Mouse (Mus musculus): ENCODE measurements at regions not wholly inside any gene's neighbourhood (a gene's known extent, or its start where the extent isn't known, plus 50 kb on each side); places are given as distances from the start of the nearest gene placed in this dataset.

DNA sequence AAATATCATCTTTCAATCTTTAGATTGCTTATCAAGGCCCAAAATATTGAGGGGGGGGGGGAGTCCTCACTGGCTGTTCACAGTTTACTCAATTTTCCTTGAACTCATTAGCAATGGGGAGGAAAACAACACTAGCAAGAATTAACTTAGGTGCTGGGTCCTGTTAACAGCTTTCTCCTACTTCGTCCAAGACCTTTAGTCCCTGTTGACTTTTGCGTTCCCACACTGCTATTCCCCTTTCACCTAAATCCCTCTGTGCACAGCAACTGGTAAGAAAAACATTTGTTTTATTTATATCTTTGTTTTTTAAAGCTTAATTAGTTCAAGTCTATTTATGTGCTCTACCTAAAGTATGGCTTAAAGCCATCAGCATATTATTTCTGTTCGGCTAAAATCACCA is 240.3 kb downstream of the Rnf152 start:
- Histone ChIP-seq H3K36me3 (no peaks in the 10 kb centered on the region), H3K27ac (no peak overlapping the region), H3K4me1 (replicated peaks) (no peaks in the 10 kb centered on the region), H3K4me3 (no peak overlapping the region), H3K9ac (no peak overlapping the region), H3K9me3 (replicated peaks) (no peaks in the 10 kb centered on the region), H3K4me2 (no peak overlapping the region), H3K27me3 (no peaks in the 10 kb centered on the region)
- WGBS = 83% methylated on average over 3 of the region's 3 CpGs
- ATAC-seq (replicated peaks; ENCODE audit: insufficient number of reproducible peaks, insufficient read depth, low FRiP score, low read depth) = no peak

DNA sequence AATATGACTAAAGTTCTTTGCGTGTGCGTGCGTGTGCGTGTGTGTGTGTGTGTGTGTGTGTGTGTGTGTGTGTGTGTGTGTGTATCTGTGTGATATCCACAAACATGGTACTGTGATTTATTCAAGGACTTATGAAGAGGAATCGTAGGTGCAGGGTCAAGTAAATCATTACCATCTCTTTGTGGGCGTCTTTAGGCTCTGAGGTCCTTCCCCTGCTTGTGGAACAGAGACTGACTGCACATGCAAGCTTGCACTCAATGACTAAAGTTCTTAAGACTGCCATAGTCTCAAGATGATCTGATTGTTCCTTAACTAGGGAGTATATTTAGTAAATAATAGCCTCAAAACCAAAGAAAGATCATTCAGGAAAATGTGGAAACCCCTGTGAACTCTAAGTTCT is 241.1 kb downstream of the Rnf152 start:
- Histone ChIP-seq H3K4me2 (no peak overlapping the region), H3K9me3 (replicated peaks) (no peaks in the 10 kb centered on the region), H3K36me3 (no peaks in the 10 kb centered on the region), H3K9ac (no peak overlapping the region), H3K27me3 (no peaks in the 10 kb centered on the region), H3K27ac (no peak overlapping the region), H3K4me3 (no peak overlapping the region), H3K4me1 (replicated peaks) (no peaks in the 10 kb centered on the region)
- WGBS = 86% methylated on average over 6 of the region's 6 CpGs
- no peak for ATAC-seq (replicated peaks; ENCODE audit: insufficient number of reproducible peaks, insufficient read depth, low FRiP score, low read depth)

DNA sequence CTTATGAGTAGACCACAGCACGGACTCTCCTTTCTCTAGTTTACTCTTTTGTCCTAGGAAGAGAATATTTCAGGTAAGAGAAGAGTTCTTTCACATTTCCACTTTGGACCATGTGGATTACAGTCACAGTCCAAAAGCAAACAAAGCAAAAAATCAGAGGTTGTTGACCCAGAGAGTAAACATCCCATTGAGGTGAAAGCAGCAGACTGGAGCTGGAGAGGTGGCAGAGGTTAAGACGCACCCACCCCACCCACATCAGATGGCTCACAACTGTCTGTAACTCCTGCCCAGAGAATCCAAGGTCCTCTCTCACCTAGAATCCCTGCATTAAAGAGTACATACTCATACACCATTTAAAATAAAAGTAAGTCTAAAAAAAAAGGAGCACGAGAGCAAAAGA is 241.7 kb downstream of the Rnf152 start:
- Histone ChIP-seq H3K27ac (no peak overlapping the region), H3K4me1 (replicated peaks) (no peaks in the 10 kb centered on the region), H3K27me3 (no peaks in the 10 kb centered on the region), H3K36me3 (no peaks in the 10 kb centered on the region), H3K9ac (no peak overlapping the region), H3K4me2 (no peak overlapping the region), H3K4me3 (no peak overlapping the region), H3K9me3 (replicated peaks) (no peaks in the 10 kb centered on the region)
- WGBS = 84% methylated on average over 3 of the region's 3 CpGs
- ATAC-seq (replicated peaks; ENCODE audit: insufficient number of reproducible peaks, insufficient read depth, low FRiP score, low read depth) = no peak

DNA sequence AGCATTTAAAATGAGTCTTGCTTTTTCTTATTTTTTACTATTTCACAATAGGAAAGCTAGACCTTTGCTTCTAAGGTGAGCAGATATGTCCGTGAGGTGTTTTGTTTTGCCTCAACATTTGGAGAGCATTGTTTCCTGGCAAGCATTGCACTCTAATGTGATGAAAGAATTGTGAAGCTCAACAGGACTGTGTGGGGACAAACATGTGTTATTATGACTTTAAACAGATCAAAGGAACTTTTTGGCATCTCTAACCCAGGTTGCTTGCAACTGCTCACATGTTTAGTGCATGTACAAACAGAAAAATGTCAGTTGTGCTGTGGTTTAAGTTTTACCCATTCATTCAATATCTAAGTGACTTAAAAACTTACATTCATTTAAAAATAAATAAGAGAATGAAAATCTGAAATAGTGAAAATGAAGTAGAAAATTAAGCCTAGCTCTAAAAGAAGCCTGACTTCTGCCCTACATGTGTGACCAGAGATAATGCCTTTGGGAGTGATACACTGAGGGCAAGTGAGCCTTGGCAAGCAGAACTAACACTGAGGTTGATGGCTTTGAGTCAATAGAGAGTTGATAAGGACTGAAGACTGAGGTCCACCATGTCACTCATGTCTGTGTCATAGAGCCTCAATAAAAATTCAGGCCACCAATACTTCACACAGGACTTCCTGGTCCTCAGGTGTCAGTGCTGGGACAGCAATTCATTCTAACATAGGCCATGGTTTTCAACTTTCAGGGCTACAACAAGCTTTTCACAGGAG is 243.6 kb downstream of the Rnf152 start:
- no peaks in the 10 kb centered on the region for H3K36me3 ChIP-seq
- no peak overlapping the region for H3K9ac ChIP-seq
- H3K4me2 ChIP-seq = no peak overlapping the region
- no peak overlapping the region for H3K27ac ChIP-seq
- H3K4me3 ChIP-seq = no peak overlapping the region
- WGBS = 59% methylated on average over 1 of the region's 1 CpGs
- no peak for ATAC-seq (replicated peaks; ENCODE audit: insufficient number of reproducible peaks, insufficient read depth, low FRiP score, low read depth)
- H3K27me3 ChIP-seq = no peaks in the 10 kb centered on the region
- no peaks in the 10 kb centered on the region for H3K4me1 ChIP-seq (replicated peaks)
- no peaks in the 10 kb centered on the region for H3K9me3 ChIP-seq (replicated peaks)

DNA sequence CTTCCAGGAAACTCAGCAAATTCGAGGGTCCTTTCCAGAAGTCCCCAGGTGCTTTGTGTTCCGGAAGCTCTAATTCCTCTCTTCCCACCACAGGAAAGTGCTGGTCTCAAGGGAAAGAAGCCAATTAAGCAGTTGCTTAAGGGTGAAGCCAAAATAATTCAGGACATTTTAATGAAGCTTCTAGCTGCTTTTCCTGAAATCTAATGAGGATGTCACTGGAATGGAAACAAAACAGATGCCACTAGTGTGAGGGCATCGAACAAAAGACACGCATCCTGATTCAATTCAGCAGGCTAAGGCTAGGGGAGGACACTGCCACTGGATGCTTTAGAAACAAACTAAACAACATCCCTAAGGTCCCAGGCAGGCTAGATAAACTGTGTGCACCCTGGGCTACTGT is 245.3 kb downstream of the Rnf152 start:
- Histone ChIP-seq H3K4me2 (no peak overlapping the region), H3K9me3 (replicated peaks) (no peaks in the 10 kb centered on the region), H3K27ac (no peak overlapping the region), H3K9ac (no peak overlapping the region), H3K36me3 (no peaks in the 10 kb centered on the region), H3K27me3 (no peaks in the 10 kb centered on the region), H3K4me1 (replicated peaks) (no peaks in the 10 kb centered on the region), H3K4me3 (no peak overlapping the region)
- 68% methylated on average over 4 of the region's 4 CpGs for WGBS
- ATAC-seq (replicated peaks; ENCODE audit: insufficient number of reproducible peaks, insufficient read depth, low FRiP score, low read depth) = no peak

DNA sequence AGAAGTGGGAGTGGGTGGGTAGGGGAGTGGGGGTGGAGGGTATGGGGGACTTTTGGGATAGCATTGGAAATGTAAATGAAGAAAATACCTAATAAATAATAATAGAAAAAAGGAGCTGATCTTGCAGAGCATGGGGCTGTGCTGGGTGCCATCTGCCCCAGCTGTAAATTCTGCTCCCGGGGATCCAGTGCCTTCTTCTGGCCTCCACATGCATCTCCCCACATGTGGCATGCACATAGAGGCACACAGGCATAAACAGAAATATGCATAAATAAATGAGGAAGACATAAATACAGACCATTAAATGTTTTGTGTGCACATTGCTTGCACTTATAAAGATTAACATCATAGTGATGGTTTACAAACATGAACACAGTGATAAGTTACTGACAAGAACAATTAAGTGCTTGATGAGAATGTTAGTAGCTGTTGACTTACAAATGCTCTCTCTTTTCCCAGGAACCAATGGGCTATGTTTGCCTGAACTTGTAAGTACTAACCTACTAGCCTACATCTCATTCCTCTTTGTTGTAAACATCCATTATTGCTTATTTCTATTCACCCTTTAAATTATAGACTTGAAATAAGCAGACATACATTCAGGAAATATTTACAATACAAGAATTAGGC is 245.8 kb downstream of the Rnf152 start:
- Histone ChIP-seq H3K9ac (no peak overlapping the region), H3K4me1 (replicated peaks) (no peaks in the 10 kb centered on the region), H3K27ac (no peak overlapping the region), H3K9me3 (replicated peaks) (no peaks in the 10 kb centered on the region), H3K36me3 (no peaks in the 10 kb centered on the region), H3K4me3 (no peak overlapping the region), H3K27me3 (no peaks in the 10 kb centered on the region), H3K4me2 (no peak overlapping the region)
- ATAC-seq (replicated peaks; ENCODE audit: insufficient number of reproducible peaks, insufficient read depth, low FRiP score, low read depth) = no peak
- 81% methylated on average over 1 of the region's 1 CpGs for WGBS

DNA sequence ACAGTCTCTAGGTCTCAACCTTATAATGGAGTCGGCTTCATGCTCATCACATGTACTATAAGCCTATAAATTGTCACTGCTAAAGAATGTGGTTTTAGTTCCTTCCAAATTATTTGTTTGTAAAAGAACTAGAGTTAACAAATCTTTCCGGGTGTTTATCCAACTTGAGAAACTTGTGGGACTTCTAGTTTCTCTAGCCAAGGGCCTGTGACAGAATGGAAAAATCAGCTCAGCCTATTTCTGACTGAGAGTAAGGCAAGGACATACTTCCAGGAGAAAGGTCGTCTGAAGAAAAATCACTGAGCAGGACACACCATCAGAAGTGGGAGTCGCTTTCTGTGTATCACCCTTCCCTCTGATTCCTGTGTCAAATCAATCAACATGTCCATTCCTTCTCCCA is 248.7 kb downstream of the Rnf152 start:
- Histone ChIP-seq H3K27ac (no peak overlapping the region), H3K36me3 (no peaks in the 10 kb centered on the region), H3K9me3 (replicated peaks) (no peaks in the 10 kb centered on the region), H3K27me3 (no peaks in the 10 kb centered on the region), H3K4me1 (replicated peaks) (no peaks in the 10 kb centered on the region), H3K9ac (no peak overlapping the region), H3K4me3 (no peak overlapping the region), H3K4me2 (no peak overlapping the region)
- ATAC-seq (replicated peaks; ENCODE audit: insufficient number of reproducible peaks, insufficient read depth, low FRiP score, low read depth) = no peak
- 46% methylated on average over 4 of the region's 4 CpGs for WGBS

DNA sequence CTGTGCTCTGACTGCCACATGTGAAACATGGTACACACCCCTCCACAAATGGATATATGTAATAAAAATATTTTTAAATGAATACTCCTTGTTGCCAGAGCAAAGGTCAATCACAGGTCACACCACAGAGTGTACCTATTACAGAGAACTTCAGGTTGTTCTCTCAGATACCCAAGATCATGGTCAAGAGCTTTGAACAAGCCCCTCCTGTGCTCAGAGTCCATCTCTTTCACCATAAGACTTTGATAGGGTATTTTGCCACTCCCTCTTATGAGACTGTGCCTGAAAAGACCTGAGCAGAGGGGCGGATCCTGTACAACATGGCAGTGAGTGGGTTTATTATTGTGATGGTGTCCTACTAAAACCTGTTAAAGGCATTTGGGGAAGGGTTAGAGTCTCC is 249.3 kb downstream of the Rnf152 start:
- Histone ChIP-seq H3K4me2 (no peak overlapping the region), H3K27me3 (no peaks in the 10 kb centered on the region), H3K4me1 (replicated peaks) (no peaks in the 10 kb centered on the region), H3K27ac (no peak overlapping the region), H3K9me3 (replicated peaks) (no peaks in the 10 kb centered on the region), H3K9ac (no peak overlapping the region), H3K4me3 (no peak overlapping the region), H3K36me3 (no peaks in the 10 kb centered on the region)
- WGBS = 88% methylated on average over 1 of the region's 1 CpGs
- ATAC-seq (replicated peaks; ENCODE audit: insufficient number of reproducible peaks, insufficient read depth, low FRiP score, low read depth) = no peak

DNA sequence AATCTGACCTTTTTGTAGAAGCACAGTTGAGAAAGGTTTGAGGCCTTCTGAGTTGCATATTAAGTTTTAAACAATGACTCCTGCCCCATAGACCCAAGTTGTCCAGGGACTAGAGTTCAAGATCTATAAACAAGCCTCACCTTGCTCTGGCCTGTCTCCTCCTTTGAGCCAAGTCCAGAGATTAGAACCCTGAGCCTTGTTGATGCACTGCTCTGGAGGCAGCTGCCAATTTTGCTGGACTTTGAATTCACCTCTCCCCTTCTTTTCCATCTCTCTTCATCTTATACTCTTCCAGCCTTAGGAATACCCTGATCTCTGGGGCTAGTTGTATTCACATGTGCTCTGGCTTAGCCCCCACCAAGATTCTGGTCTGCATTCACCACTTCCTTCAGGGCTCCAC is 251.3 kb downstream of the Rnf152 start:
- ATAC-seq (replicated peaks; ENCODE audit: insufficient number of reproducible peaks, insufficient read depth, low FRiP score, low read depth) = no peak
- Histone ChIP-seq H3K4me3 (no peak overlapping the region), H3K36me3 (no peaks in the 10 kb centered on the region), H3K27ac (no peak overlapping the region), H3K9ac (no peak overlapping the region), H3K4me1 (replicated peaks) (no peaks in the 10 kb centered on the region), H3K27me3 (no peaks in the 10 kb centered on the region), H3K9me3 (replicated peaks) (no peaks in the 10 kb centered on the region), H3K4me2 (no peak overlapping the region)

DNA sequence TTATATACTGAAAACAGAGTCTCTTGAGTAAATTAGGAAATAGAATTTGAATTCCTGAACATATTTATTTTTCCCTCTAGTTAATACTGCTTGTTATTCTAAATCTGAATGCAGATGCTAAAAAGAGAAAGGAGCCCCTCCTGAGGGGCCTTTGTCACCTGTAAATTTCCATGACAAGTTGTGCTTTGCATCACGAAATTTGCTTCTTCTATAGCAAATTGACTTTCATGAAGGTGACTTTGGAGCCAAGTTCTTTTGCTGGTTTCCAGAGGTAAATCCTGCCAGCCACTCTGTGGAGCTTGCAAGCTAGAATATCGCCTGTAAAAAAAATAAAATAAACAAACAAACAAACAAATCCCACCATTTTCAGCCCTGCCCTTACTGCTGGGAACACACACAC is 261.4 kb downstream of the Rnf152 start:
- no peaks in the 10 kb centered on the region for H3K9me3 ChIP-seq (replicated peaks)
- H3K4me2 ChIP-seq = no peak overlapping the region
- H3K9ac ChIP-seq = no peak overlapping the region
- WGBS = 62% methylated on average over 2 of the region's 2 CpGs
- no peaks in the 10 kb centered on the region for H3K27me3 ChIP-seq
- H3K36me3 ChIP-seq = no peaks in the 10 kb centered on the region
- no peaks in the 10 kb centered on the region for H3K4me1 ChIP-seq (replicated peaks)
- no peak overlapping the region for H3K27ac ChIP-seq
- no peak for ATAC-seq (replicated peaks; ENCODE audit: insufficient number of reproducible peaks, insufficient read depth, low FRiP score, low read depth)
- H3K4me3 ChIP-seq = no peak overlapping the region

DNA sequence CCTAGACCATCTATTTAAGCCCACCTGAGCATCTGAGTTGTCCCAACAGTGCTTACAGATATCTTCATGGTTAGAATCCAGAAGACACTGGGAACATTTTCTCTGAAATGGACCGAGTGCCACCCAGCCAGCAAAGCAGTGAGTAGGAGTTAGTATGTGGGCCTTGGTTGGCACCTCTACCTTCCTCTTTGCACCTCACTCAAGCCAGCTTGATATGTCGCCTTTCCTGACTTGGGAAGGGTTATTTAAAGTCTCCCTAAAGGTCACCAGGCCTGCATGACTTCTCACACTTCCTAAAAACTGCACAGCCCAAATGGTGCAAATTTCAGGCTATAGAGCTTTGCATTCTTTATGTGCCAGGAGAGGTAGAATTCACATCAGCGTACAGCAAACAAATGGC is 262.0 kb downstream of the Rnf152 start:
- no peaks in the 10 kb centered on the region for H3K36me3 ChIP-seq
- no peak overlapping the region for H3K27ac ChIP-seq
- H3K9ac ChIP-seq = no peak overlapping the region
- no peaks in the 10 kb centered on the region for H3K9me3 ChIP-seq (replicated peaks)
- WGBS = 78% methylated on average over 3 of the region's 3 CpGs
- no peak for ATAC-seq (replicated peaks; ENCODE audit: insufficient number of reproducible peaks, insufficient read depth, low FRiP score, low read depth)
- H3K4me1 ChIP-seq (replicated peaks) = no peaks in the 10 kb centered on the region
- H3K4me2 ChIP-seq = no peak overlapping the region
- H3K27me3 ChIP-seq = no peaks in the 10 kb centered on the region
- H3K4me3 ChIP-seq = no peak overlapping the region

DNA sequence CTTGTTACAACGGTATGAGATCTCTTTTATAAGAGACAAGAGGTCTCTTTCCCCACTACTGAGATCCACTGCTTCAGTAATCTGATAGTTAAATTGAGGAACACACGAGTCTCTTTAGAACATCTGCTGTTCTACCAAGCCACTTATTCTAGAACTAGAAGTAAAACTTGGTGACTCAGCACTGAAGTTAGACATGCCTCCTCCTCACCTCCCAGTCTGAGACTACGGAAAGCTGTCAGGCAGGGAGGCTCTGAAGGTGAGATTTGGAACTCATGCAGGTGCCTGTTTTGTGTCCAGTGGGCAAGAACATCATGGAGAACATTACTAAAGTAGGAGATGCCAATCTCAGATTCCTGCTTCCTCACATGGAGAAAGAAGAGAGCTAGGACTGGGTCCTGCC is 262.6 kb downstream of the Rnf152 start:
- Histone ChIP-seq H3K4me1 (replicated peaks) (no peaks in the 10 kb centered on the region), H3K4me2 (no peak overlapping the region), H3K9me3 (replicated peaks) (no peaks in the 10 kb centered on the region), H3K27ac (no peak overlapping the region), H3K36me3 (no peaks in the 10 kb centered on the region), H3K27me3 (no peaks in the 10 kb centered on the region), H3K9ac (no peak overlapping the region), H3K4me3 (no peak overlapping the region)
- ATAC-seq (replicated peaks; ENCODE audit: insufficient number of reproducible peaks, insufficient read depth, low FRiP score, low read depth) = no peak
- 76% methylated on average over 3 of the region's 3 CpGs for WGBS
